Mouse (Mus musculus) frontal cortex, postnatal 36 days (tissue): ENCODE measurements around the gene S100a10.
A peak's percentile ranks its signal among the peaks of the same experiment; 100 is the strongest.

Experiments used
- DNase-seq, 2 experiments: peaks; one replicate each; pipeline ENCODE4 v3.0.0; 2022; ENCODE audit warnings: low spot score in 2 of 2

Gene S100a10

GRCm38 (mm10) chr3:93547749-93548540 lies 6.9 kb upstream of the S100a10 start:
- no peak for DNase-seq

- no peak for DNase-seq
These were observed 6.2 kb upstream of the S100a10 start for GRCm38 (mm10) chr3:93548541-93549266.

GRCm38 (mm10) chr3:93549986-93550385 lies 4.9 kb upstream of the S100a10 start:
- no peak for DNase-seq

- DNase-seq = no peak
These were observed 2.7 kb upstream of the S100a10 start for GRCm38 (mm10) chr3:93551950-93552901.

GRCm38 (mm10) chr3:93553311-93553710 lies 1.6 kb upstream of the S100a10 start:
- no peak for DNase-seq

- no peak for DNase-seq
These were observed 1.0 kb upstream of the S100a10 start for GRCm38 (mm10) chr3:93553765-93554378.

- no peak for DNase-seq
These were observed 400 bp upstream of the S100a10 start for GRCm38 (mm10) chr3:93554379-93554980.

- DNase-seq = peak in 1 of 2 experiments; percentile 12
These were observed 986 bp downstream of the S100a10 start for GRCm38 (mm10) chr3:93555878-93556254.

- no peak for DNase-seq
These were observed 1.7 kb downstream of the S100a10 start for GRCm38 (mm10) chr3:93556599-93556998.

GRCm38 (mm10) chr3:93557471-93557870 lies 2.6 kb downstream of the S100a10 start:
- DNase-seq = no peak

- DNase-seq = no peak
These were observed 5.1 kb downstream of the S100a10 start for GRCm38 (mm10) chr3:93559961-93560360.

- no peak for DNase-seq
These were observed 7.5 kb downstream of the S100a10 start for GRCm38 (mm10) chr3:93562372-93562771.

- peak; percentile 13 to 40 for DNase-seq
These were observed 8.3 kb downstream of the S100a10 start for GRCm38 (mm10) chr3:93563216-93563615.

GRCm38 (mm10) chr3:93566892-93567291 lies 12.0 kb downstream of the S100a10 start:
- DNase-seq = no peak

- DNase-seq = no peak
These were observed 12.8 kb downstream of the S100a10 start for GRCm38 (mm10) chr3:93567721-93568120.

GRCm38 (mm10) chr3:93568428-93569040 lies 13.7 kb downstream of the S100a10 start:
- DNase-seq = peak; percentile 44 to 64

GRCm38 (mm10) chr3:93569046-93569445 lies 14.2 kb downstream of the S100a10 start:
- DNase-seq = no peak

GRCm38 (mm10) chr3:93572058-93572791 lies 17.3 kb downstream of the S100a10 start:
- DNase-seq = peak in 1 of 2 experiments; percentile 21

- no peak for DNase-seq
These were observed 24.6 kb downstream of the S100a10 start for GRCm38 (mm10) chr3:93579317-93580038.
